Mouse (Mus musculus): ENCODE measurements around the gene Spem2.

The Spem2 gene

GRCm38 (mm10) chr11:69800392-69801197 lies 17.7 kb downstream of the Spem2 start:
- in situ Hi-C loops (cut with MboI, MseI): loop anchor here in 1 of 2 experiments (5.0 kb wide), 1 partner anchor 77 kb away; the partner anchor contains the start of gene Tmem95

GRCm38 (mm10) chr11:69800138-69800391 lies 18.2 kb downstream of the Spem2 start:
- in situ Hi-C loops (cut with MboI, MseI): loop anchor here in 1 of 2 experiments (5.0 kb wide), 1 partner anchor 77 kb away; the partner anchor contains the start of gene Tmem95

- in situ Hi-C loops (cut with MboI, MseI): loop anchor here in 1 of 2 experiments (5.0 kb wide), 1 partner anchor 78 kb away; the partner anchor contains the start of gene Tmem95
Measured at GRCm38 (mm10) chr11:69799394-69800137, 18.7 kb downstream of the Spem2 start.

- in situ Hi-C loops (cut with MboI, MseI): no loop called here
Measured at GRCm38 (mm10) chr11:69797924-69798323, 20.3 kb downstream of the Spem2 start.

- in situ Hi-C loops (cut with MboI, MseI): no loop called here
Measured at GRCm38 (mm10) chr11:69795983-69796435, 22.3 kb downstream of the Spem2 start.

- in situ Hi-C loops (cut with MboI, MseI): no loop called here
Measured at GRCm38 (mm10) chr11:69795168-69795982, 22.9 kb downstream of the Spem2 start, which contains the start of gene Chrnb1. Gene Chrnb1 (minus strand): TSS chr11:69795943.

- in situ Hi-C loops (cut with MboI, MseI): no loop called here
Measured at GRCm38 (mm10) chr11:69793429-69793828, 24.8 kb downstream of the Spem2 start.

- in situ Hi-C loops (cut with MboI, MseI): no loop called here
Measured at GRCm38 (mm10) chr11:69791420-69791819, 26.8 kb downstream of the Spem2 start.

- in situ Hi-C loops (cut with MboI, MseI): no loop called here
Measured at GRCm38 (mm10) chr11:69789431-69789830, 28.8 kb downstream of the Spem2 start.

- in situ Hi-C loops (cut with MboI, MseI): no loop called here
Measured at GRCm38 (mm10) chr11:69787306-69787705, 31.0 kb downstream of the Spem2 start.

GRCm38 (mm10) chr11:69784793-69785272 lies 33.4 kb downstream of the Spem2 start:
- in situ Hi-C loops (cut with MboI, MseI): no loop called here

- in situ Hi-C loops (cut with MboI, MseI): no loop called here
Measured at GRCm38 (mm10) chr11:69781828-69782227, 36.4 kb downstream of the Spem2 start.

- in situ Hi-C loops (cut with MboI, MseI): no loop called here
Measured at GRCm38 (mm10) chr11:69778985-69779384, 39.3 kb downstream of the Spem2 start.

- in situ Hi-C loops (cut with MboI, MseI): no loop called here
Measured at GRCm38 (mm10) chr11:69778258-69778982, 39.8 kb downstream of the Spem2 start.

- in situ Hi-C loops (cut with MboI, MseI): no loop called here
Measured at GRCm38 (mm10) chr11:69777504-69778257, 40.6 kb downstream of the Spem2 start.

GRCm38 (mm10) chr11:69776488-69776887 lies 41.8 kb downstream of the Spem2 start:
- in situ Hi-C loops (cut with MboI, MseI): no loop called here

GRCm38 (mm10) chr11:69775716-69776115 lies 42.5 kb downstream of the Spem2 start:
- in situ Hi-C loops (cut with MboI, MseI): no loop called here

- in situ Hi-C loops (cut with MboI, MseI): loop anchor here in 1 of 2 experiments (25.0 kb wide), 1 partner anchor 1313 kb away; no protein-coding TSS in a partner anchor
Measured at GRCm38 (mm10) chr11:69774961-69775360, 43.3 kb downstream of the Spem2 start.

GRCm38 (mm10) chr11:69767625-69767909 lies 50.7 kb downstream of the Spem2 start:
- in situ Hi-C loops (cut with MboI, MseI): loop anchor here in 1 of 2 experiments (25.0 kb wide), 1 partner anchor 1305 kb away; no protein-coding TSS in a partner anchor
